Comparison of ENCODE assay signal across 8 mouse cellular contexts in genomic region chr7:19458591-19459111, GRCm38 (mm10). TPM values are rescaled to one million over a fixed set of nuclear protein-coding genes. Genes with fewer than 3 reads are reported as not detected.
DNase-seq lines count a peak whose midpoint lies in the region; ATAC-seq lines count a peak whose summit lies in the region.

Gene Mark4, minus strand, starts transcription at chr7:19458821.

- H3K9me3 ChIP-seq in hindbrain, embryonic 13.5 days, result no peaks in the 10 kb centered on the region

- peak within 1 kb of the TSS; percentile 98 for H3K4me2 ChIP-seq in hindbrain, embryonic 13.5 days

- H3K27ac ChIP-seq in hindbrain, embryonic 13.5 days, result peak within 1 kb of the TSS; percentile 90

- peak within 1 kb of the TSS; percentile 87 for H3K4me3 ChIP-seq in hindbrain, embryonic 13.5 days

- H3K36me3 ChIP-seq in hindbrain, embryonic 13.5 days, result peaks cover 13% of the 10 kb centered on the region

- H3K4me1 ChIP-seq in hindbrain, embryonic 13.5 days (replicated peaks), result peaks cover 29% of the 10 kb centered on the region

- peak within 1 kb of the TSS; percentile 96 for H3K9ac ChIP-seq in hindbrain, embryonic 13.5 days

- DNase-seq in R1 (ENCODE audit: low read depth, low spot score), result peak; percentile 85
- DNase-seq in cerebellum, postnatal 14 days, result peak; percentile 85 to 86
- DNase-seq in frontal cortex, postnatal 25 days (ENCODE audit: low spot score in 2 of 2), result peak; percentile 47 to 53
- DNase-seq in left cerebral cortex, adult 11 months (ENCODE audit: low spot score), result peak; percentile 47
- DNase-seq in lung, postnatal 4 days, result peak; percentile 83 to 85
- DNase-seq in retina, postnatal 7 days (ENCODE audit: low read depth, low spot score), result peak; percentile 67
- DNase-seq in urinary bladder, adult 2 months (ENCODE audit: low spot score), result peak; percentile 69

- WGBS in hindbrain, embryonic 13.5 days, result 2% methylated on average over 23 of the region's 42 CpGs

- H3K27me3 ChIP-seq in hindbrain, embryonic 13.5 days, result peaks cover 5% of the 10 kb centered on the region; the same call in 1 of the 2 replicates

- peak; percentile 77 for ATAC-seq in hindbrain, embryonic 13.5 days (ENCODE audit: low FRiP score)

RNA-seq across cellular contexts. Expression of gene Mark4, which starts in this region (rescaled TPM):
- polyA plus RNA-seq in hindbrain, embryonic 13.5 days (2015; fragmentation: Nextera tagmentation; extraction: Ambion mirVana), result 16.1 TPM in 2 replicates
- 13.3 and 19.4 TPM in 2 replicates for polyA plus RNA-seq in urinary bladder, adult 2 months (2012; rRNA removed)

Comparison
In these comparisons a context has a peak if more than half of its experiments do, and no peak if none do; other contexts are left out.
1. Peak in every context shown above with its lines: DNase-seq, ATAC-seq, H3K4me3 ChIP-seq and H3K27ac ChIP-seq.